Mouse (Mus musculus) left cerebral cortex, postnatal 36 days (tissue): ENCODE data around the gene Rasl11b. TPM values are rescaled to one million over a fixed set of nuclear protein-coding genes. Genes with fewer than 3 reads are reported as not detected.

ENCODE experiments used
- DNase-seq, 2 experiments: peaks; one replicate each; pipeline ENCODE4 v3.0.0; 2021 to 2022; ENCODE audit warnings: low spot score in 2 of 2, mixed read lengths in 1 of 2
- intact Hi-C: fragments of 180-260 bp; cut with DNase I; formaldehyde crosslinking; loops from one replicate; pipeline ENCODE4 v1.15.1; 2025
- total RNA-seq, 2 experiments: library from RNA; stranded (reverse); gene quantifications; 2 replicates each; pipeline ENCODE4 v1.2.3; 2021

Gene Rasl11b
- 100 to 1,000 TPM in 1 of 2 experiments, 10 to 100 TPM in 1; 80.7 to 123 TPM for total RNA-seq

DNA sequence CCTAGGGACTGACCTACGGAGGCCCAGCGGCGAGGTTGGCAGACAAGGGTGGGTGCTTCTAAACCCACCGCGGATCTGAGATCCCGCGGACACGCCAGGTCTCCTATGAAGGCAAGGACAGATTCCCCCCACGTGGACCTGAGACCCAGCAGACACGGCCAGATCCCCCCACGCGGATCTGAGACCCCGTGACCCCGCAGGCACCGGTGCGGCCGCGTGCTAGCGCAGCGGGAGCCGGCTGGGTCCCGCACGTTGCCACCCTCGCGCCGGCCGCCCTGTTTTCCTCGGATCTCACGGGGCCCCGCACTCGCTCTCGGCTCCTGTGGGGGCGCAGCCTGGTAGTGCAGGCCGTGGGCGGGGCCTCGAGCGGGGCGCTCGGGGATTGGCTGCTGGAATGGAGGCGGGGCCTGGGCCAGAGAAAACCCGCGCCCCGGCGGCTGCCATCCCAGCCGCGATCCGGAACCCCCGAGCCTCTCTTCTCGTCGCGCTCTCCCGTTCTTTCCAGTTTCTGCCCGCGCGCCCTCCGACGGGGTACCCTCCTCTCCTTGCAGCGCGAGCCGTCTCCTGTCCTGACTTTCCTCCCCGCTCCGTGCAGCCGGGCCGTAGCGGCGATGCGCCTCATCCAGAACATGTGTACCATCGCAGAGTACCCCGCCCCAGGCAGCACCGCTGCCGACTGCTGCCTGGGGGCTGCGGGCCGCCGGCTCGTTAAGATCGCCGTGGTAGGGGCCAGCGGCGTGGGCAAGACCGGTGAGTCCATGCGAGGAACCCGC, at the start of gene Rasl11b:
Rasl11b (plus strand) TSS at position 446 of the 773 bp plus-strand sequence.
- DNase-seq = peak; percentile 93 to 95
- intact Hi-C loops = loop anchor here (2.0 to 10.0 kb wide), 4 partner anchors 82 to 340 kb away; partner anchors contain the start of gene Usp46

DNA sequence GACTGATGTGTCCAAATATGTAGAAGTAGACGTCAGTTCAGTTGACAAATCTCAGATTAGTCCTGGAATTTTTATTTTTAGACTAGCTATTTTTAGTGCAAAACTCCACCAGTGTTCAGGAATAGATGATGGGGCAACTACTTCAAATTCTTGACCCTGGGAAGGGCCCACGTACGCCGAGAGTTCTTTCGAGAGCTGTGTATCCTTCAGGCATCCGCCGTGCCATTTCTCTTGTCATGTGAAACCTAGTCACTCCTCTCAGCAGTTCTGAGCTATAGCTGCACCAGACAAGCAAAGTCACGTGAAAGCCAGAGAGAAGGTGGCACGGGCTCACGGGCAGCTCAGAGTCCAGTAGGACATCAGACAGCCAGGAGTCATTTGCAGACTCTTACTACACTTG, 47.5 kb upstream of the Rasl11b start:
- DNase-seq = no peak
- intact Hi-C loops = no loop called here

DNA sequence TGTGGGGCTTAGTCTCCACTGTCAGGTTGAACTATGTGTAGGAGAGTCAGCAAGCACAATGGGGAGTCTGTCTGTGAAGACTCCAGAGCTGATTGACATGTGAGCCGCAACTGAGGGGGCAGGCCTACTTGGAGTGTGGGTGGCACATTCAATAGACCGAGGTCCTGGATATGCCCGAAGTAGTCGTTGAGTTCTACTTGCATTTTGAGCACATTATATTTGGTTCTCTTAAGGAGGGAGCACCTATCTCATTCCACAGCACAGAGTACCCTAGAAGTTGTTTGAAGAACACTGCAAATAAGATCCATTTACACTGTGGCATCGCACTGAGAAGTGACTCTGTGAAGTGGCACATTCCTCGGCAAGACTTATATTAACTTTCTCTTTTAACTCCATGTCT, 45.1 kb upstream of the Rasl11b start:
- no peak for DNase-seq
- intact Hi-C loops = no loop called here

DNA sequence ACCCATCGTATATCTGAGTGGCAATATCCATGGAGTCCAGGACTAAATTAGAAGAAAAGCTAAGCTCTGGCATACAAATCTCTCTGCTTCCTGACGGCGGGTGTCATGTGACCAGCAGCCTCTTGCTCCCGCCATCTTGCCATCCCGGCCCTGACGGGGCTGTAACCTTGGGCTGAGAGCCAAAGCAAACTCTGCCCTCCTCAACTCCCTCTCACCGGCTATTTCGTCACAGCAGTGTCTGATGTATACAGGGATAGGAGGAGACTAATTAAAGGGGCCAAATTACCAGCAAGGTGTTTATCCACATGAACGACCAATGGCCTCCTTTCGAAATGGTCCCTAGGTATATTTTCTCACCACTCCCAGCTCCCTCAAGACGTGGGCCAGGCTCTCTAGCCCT, 43.3 kb upstream of the Rasl11b start:
- intact Hi-C loops = no loop called here
- DNase-seq = no peak

DNA sequence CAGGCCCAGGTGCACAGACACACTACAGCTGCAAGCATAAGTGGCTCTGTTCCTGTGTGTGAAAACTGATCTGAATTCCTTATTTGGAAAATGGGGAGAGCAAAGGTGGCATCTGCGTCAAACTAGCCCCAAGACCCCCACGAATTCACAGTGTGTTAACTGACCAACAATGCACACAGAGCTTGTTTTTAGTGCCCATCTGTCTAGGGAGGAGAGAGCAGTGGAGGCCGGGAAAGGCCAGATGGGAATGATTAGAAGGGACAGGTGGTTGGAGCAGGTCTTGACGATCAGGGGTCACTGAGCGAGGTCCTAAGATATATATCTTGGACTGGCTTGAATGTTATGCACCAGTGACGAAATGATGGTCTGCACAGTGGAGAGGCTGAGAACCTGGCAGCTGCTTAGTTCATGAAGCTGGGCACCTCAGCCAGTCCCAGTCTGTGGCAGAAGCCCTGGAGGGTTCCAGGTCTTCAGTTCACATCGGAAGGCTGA, 39.2 kb upstream of the Rasl11b start:
- DNase-seq = no peak
- intact Hi-C loops = no loop called here

DNA sequence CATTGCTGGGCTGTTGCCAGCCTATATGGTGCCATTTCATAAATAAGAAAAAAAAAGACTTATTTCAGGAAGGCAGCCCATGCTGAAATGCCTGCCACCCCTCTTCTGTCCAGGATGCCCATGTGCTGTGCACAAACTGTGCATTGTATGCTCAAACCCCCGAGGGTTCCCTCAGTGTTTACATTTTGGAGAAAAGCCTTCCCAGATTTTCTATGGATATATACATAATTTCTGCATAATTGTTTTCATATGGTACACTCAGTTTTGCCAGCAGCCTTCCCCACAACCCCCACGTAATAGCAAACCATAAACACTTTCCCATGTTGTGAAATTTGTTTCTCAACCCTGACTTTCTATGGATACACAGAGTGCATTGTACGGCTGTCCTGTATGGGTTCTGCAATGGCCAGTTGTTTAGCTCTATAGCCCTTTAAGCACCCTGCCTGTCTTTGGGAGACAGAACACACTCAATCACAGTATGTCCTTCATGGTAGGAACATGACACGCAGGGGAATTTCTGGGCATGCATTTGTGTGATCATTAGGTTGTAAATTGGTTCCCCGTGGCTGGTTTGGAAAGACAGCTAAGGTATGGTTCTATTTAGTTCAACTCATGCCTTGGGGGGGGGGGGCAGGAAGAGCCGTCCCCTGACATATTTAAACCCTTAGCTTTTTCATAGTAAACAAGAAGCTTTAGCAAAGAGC, 36.0 kb upstream of the Rasl11b start:
- intact Hi-C loops = no loop called here
- no peak for DNase-seq

DNA sequence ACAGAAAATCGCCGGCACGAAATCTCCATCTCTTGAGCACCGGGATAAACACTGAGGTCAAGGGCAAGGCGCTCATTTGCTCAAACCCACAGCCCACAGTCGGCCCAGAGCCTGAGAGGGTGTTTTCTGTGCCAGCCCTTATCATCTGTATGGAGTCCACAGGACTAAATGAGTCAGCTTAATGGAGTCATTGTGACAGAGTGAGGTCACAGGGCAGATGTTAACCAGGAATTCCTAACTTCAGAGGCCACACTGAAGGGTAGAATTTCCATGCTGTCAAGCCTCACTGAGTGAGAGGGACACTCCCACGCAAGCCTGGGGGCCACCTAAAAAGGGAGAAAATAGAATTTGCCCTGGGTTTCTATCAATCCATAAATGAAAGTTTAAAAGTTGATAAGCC, 35.2 kb upstream of the Rasl11b start:
- DNase-seq = no peak
- intact Hi-C loops = no loop called here

DNA sequence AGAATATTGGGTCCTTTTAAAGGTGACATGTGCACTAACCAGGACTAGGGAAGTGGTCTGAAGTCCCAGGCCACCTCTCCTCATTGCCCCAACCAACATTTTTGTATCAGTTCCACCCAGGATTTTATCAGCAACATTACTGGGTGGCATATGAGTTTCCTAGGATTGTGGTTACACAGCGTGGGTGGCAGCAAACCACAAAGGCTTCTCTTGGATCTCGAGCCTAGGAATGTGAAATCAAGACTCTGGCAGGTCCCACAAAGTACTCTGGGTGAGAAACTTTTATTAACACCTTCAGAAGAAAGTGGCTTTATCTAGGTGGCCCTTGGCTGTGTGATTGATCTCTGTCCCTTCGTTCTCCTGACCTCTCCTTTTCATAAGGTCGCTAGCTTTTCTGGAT, 34.7 kb upstream of the Rasl11b start:
- intact Hi-C loops = no loop called here

DNA sequence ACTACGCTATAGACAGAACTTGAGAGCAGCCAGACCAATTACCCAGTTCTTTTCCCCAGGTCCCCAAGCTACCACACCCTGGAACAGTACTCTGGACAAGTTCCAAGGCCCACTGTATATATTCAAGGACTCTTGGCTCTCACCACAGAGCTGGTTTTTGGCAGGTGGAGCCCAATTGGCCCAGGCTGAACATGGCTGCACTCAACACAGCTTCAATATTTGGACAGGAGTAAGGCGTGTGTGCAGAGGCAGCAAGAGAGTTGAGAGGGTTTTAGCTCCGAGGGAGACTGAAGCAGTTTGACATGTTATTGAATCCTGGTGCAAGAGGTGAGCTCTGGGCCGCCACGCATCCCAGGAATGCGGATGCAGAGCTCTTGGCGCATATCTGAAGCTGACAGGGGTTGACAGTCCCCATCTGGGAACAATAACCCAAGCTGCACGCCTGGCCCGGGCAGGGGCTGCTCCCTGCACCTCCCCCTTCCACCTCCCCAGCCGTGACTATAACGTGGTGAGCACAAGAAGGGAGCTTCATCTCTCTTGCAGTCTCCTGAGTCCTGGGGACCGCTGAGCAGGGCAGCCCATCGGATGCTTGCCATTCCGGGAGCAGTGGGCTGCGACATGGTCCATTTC, 33.7 kb upstream of the Rasl11b start:
- intact Hi-C loops = no loop called here
- DNase-seq = no peak

More for the DNA sequence above, 34.7 kb upstream of the Rasl11b start:
- no peak for DNase-seq

DNA sequence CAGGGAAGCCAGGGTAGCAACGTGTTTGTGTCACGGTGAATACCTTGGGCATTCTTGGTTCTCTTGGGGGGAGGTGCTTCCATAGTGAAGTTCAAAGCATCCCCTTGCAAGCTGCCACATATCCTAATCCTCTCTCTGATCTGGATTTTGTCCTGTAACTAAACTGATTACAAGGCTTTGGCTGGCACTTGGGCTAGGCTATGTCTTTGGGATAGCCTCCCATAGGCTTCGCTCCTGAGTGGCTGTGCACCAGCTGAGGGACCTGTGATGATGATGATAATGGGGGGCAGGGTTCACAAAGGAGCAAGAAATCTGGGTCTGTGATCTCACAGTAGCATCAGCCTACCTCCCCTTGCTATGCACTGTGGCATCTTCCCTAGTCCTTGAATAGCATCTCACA, 33.1 kb upstream of the Rasl11b start:
- intact Hi-C loops = no loop called here
- no peak for DNase-seq

DNA sequence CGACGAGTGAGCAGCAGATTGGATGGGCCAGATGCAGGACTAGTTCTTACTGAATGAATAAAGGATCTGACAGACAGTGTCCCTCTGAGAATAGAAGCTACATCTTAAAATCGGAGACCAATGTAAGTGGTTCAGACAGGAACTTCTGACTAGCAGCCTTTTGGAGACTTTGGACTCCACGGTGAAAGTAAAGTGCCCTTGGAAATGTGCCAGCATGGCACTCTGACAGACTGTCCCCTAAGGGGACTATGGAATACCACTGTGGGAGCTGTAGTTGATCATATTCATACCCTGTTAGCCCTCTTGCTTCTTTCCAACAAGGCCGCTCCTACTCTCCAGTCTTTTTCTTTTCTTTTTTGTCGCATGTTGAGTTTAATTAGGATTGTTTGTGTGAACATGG, 31.9 kb upstream of the Rasl11b start:
- intact Hi-C loops = no loop called here
- no peak for DNase-seq

DNA sequence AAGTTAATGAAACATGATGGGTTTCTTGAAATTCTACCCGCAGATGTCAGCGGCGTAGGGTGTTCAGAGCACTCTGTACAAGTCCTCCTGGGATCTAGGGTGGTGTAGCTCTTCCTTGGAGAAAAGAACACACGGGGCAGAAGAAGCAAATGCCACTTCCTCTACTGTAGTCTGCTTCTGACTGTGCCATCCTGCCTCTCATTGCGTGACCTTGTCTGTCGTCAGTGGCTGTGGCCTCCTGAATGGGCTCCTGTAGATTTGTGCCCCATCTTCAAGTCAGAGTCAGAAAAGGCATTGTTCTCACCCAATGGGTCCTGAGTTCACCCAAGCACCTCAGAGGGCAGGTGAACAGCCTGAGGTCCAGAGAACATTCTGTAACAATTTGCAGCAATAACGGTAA, 30.5 kb upstream of the Rasl11b start:
- intact Hi-C loops = no loop called here
- no peak for DNase-seq

DNA sequence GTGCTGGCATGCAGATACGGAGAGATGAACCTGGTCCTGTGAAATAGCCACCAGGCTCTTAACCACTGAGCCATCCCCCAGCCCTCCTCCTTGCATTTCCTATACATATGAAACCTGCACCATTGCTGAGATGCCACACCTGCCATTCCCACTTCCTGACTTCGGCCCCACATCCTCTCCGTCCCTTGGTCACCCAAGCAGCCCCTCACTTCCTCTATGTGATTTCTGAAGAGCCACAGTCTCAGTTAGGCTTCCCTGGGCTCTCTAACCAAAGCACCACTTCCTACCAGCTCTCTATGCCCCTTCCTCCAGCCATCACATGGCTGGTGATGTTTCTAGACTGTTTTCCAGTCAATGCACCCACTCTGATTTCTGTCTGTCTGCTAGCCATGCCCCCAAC, 28.4 kb upstream of the Rasl11b start:
- intact Hi-C loops = no loop called here
- no peak for DNase-seq

DNA sequence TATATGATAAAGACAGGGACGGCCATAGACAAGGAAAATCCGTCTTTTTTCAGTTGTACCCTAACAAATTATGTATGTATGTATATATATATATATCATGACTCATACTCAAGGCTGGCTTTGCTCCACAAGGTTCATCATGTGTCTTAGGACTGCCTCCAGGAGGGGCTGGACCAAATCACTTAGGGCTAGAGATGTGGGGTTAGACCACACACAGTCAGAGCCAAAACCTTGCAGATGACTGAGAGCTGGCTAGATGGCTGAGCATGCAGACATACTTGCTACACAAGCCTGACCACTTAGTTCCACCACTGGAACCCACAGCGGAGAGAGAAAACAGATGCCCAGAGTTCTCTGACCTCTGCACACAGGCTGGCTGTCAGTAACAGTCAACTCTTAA, 27.0 kb upstream of the Rasl11b start:
- intact Hi-C loops = no loop called here
- DNase-seq = no peak

DNA sequence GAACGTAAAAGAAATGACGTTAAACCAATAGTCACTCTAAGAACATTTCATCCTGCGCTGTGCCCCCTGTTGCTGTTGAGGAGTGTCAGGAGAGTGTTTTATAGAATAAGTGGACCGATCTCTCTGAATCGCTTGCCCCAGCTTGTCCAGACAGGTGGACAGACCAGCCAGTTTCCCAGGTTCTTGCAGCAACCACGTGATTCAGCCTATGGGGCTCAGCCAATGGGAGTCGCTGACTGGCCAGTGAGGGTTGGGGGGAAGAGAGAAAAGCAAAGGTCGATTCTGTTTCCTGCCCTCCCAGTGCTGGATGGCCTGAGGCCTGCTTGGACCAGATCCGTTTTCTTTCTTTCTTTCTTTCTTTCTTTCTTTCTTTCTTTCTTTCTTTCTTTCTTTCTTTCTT, 23.3 kb upstream of the Rasl11b start:
- DNase-seq = no peak
- intact Hi-C loops = no loop called here

DNA sequence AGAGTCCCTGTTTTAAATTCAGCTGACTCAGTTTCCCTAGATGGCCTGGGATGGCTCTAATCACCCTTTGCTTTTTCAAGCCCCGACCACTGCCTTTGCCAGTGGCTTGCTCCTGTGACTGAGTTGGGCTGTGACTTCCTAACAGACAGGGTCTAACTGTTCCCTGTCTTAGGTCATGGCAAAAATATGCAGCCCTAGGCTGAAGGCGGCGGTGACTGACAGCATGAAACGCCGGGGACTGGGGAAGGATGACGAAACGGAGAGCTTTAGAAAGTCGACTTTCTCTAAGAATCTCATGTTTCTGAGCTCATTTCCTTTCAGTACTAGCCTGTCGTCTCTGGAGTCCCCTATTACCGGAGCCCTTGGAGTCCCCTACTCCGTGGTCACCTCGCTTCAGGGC, 22.9 kb upstream of the Rasl11b start:
- intact Hi-C loops = no loop called here
- DNase-seq = no peak

DNA sequence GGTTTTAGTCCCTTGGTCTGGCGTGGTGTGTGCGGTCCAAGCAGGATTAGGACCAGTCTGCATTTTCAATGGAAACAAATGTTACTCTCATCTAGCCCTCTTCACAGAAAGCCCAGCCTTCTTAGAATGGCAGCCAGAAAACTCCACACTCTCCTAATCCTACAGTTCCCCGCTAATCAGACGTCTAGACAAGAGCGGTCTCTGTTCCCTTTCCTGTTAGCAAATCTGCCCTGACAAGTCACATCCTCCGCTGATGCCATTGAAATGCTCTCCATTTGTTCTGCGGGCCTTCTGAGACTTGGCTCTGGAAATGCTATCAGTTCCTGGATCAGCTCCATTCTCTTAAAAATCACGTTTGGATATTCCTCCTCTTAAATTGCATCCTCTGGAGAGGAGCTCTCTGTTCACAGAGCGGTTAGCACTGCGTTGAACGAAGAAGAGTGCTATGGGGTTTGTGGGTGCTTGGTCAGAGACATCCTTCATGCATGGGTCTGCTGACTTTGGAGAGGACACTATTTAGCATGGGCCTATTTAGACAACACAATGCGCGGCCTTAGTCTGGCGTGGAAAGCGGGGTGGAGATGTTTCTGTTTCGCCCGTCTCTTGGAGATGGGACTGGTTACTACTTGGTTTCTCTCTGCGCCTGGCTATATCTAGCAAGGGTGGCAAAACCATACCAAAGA, 21.8 kb upstream of the Rasl11b start:
- intact Hi-C loops = no loop called here
- no peak for DNase-seq

DNA sequence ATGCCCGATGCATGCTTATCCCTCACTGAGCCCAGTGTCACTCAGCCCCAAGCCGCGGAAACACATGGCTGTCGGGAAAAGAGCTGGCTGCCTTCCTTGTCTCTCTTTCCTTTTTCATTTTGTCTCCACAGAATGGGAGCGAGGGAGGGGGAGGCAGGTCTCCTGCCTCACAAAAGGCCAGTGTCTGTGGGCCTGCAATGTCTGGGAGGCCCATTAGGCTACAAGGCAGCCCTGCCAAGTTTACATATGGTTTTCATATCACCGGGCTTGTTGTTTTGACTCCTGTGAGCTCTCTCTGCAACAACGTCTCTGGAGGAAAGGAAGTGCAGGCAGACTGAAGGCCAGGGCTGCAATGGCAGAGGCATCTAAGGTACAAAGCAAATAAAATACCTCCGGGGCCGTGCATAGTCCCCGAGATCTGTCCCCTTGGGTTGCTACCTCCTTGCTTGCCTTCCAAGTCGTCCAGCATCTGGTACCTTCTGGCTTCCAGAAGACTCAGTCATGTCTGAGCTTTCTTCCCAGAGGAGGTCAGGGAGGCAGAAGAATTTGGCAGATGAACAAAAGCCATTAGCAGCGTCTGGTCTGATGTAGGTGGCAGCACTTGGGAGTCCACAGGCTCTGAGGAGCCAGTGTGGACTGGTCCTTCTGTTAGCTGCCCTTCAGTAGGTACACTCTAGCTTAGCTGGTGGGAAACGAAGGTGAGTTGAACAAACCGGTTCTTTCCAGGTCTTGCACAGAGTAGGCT, 19.4 kb upstream of the Rasl11b start:
- no peak for DNase-seq
- intact Hi-C loops = loop anchor here (5.0 kb wide), 1 partner anchor 63 kb away; no protein-coding TSS in a partner anchor

DNA sequence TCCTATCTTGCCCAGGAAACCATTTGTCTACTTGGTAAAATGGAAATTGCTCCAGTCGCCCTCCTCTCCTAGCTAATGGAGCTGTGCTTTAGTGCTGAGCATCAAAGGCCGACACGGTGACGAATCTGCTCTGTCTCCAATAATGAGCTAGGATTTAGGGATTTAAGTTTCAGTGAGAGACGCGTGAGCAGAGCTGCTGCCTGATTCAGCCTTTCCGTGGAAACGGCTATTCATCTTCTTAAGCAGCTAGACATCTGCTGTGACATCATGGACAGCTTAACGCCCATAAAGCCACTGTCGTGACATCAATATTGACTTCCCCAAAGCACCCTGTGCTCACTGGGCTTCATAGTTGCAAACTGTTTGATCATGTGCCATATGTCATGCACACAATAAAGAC, 14.9 kb upstream of the Rasl11b start:
- intact Hi-C loops = no loop called here
- DNase-seq = no peak
